Mouse (Mus musculus): ENCODE measurements around the gene Antxr1.
A peak's percentile ranks its signal among the peaks of the same experiment; 100 is the strongest.

Antxr1 gene

GRCm38 (mm10) chr6:87335091-87335934, at the start of gene Antxr1:
Gene Antxr1, minus strand, starts transcription at chr6:87335821.
- DNase-seq (ENCODE audit: low read depth) = no peak

GRCm38 (mm10) chr6:87384761-87385160, 49.1 kb upstream of the Antxr1 start:
- DNase-seq (ENCODE audit: low read depth) = no peak

GRCm38 (mm10) chr6:87383926-87384691, 48.5 kb upstream of the Antxr1 start:
- no peak for DNase-seq (ENCODE audit: low read depth)

DNA sequence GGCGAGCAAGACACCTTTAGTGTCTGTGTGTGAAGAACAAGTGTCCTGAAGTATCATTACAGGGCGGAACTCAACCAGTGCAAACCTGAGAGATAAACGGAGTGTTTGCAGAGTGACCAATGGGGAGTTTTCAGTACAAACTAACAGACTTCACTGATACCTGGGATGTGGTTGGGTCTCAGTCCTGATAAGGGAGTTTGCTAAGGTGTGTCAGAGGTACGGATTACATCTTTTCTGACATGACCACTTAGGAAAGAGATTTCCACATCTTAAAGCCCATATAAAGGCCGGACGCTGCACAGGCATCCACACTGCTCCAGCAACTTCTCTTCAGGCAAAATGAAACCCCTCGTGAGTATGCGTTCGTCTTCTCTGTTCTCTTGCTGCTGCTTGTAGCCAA, 37.4 kb upstream of the Antxr1 start, which contains the start of gene Gkn2:
TSS of gene Gkn2 (plus strand) at position 301 of the 400 bp plus-strand sequence.
- no peak for DNase-seq (ENCODE audit: low read depth)

DNA sequence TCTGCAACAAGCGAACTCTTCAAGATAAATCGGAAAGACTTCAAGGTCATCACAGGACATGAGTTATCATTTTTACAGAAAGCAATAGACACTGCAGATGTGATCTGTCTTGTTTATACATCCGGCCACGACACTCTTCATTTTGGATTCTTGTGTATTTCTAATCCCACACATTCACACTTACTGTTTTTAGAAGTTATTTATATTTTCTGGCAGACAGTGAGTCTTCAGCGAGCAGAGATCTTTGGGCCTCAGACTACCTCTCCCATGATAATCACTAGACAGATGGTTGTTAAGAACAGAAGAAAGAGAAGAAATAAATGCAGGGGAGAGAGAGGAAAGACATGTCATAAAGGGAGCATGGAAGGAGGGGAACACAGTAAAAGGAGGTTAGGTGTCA, 33.6 kb upstream of the Antxr1 start:
- DNase-seq (ENCODE audit: low read depth) = no peak

GRCm38 (mm10) chr6:87354441-87354840, 18.8 kb upstream of the Antxr1 start:
- peak; percentile 44 for DNase-seq (ENCODE audit: low read depth)

GRCm38 (mm10) chr6:87350829-87351228, 15.2 kb upstream of the Antxr1 start, which contains the start of gene Gkn1:
Gene Gkn1, minus strand, starts transcription at chr6:87350942.
- no peak for DNase-seq (ENCODE audit: low read depth)

DNA sequence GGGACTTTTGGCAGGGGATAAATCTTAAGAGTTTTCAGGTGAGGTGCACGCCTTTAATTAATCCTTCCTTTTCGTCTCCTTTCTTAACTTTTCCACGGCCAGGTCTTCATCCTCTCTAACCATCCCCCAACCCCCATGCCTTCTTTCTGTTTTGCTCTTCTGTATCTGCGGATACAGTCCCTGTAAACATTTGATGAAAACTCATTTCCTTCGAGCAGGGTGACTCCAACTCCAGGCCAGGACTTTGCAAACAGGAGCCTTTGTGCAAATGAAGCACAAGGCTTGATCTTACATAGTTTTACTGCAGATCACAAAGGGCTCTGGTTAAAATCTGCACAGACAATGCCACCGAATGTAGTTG, 294 bp upstream of the Antxr1 start:
- no peak for DNase-seq (ENCODE audit: low read depth)

GRCm38 (mm10) chr6:87334361-87335090, 1.1 kb downstream of the Antxr1 start:
- DNase-seq (ENCODE audit: low read depth) = peak; percentile 76

- no peak for DNase-seq (ENCODE audit: low read depth)
Observed at GRCm38 (mm10) chr6:87332380-87332779, 3.2 kb downstream of the Antxr1 start.

- no peak for DNase-seq (ENCODE audit: low read depth)
Observed at GRCm38 (mm10) chr6:87328265-87329173, 7.1 kb downstream of the Antxr1 start.

DNA sequence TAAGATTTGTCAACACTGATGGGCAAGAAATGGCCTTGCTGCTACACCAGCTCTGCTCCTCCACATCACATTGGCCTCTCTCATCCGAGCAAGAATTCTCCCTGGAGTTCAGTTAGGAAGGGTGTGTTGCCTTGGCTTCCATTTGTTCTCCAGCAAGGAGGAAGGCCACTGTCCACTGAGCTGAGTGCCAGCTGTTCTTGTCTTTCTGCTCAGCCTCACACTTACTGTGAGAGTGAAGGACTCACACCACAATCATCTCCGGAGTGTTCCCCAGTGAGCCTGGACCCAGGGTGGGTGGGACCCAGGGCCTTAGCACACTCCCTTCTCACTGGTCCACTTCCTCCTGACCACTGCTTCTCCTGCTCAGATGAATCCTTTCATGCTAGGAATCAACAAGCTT, 8.7 kb downstream of the Antxr1 start:
- DNase-seq (ENCODE audit: low read depth) = no peak

DNA sequence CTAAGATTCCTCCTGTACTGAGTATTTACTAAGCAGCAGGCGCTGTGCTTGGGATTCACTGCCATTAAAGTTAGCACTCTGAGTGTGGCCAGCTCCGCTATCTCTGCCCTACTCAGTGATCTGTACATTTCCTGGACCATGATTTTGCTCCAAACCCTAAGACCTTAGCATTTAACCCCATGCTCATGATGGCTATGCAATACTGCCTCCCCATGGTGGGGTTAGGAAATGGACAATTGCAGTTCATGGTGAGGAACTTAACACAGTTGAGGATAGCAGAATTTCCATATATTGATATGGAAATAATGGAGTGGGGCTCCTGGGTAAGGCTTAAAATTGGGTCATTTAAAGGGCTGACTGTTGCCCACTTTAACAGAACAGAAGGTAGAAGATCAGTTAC, 12.2 kb downstream of the Antxr1 start:
- no peak for DNase-seq (ENCODE audit: low read depth)

DNA sequence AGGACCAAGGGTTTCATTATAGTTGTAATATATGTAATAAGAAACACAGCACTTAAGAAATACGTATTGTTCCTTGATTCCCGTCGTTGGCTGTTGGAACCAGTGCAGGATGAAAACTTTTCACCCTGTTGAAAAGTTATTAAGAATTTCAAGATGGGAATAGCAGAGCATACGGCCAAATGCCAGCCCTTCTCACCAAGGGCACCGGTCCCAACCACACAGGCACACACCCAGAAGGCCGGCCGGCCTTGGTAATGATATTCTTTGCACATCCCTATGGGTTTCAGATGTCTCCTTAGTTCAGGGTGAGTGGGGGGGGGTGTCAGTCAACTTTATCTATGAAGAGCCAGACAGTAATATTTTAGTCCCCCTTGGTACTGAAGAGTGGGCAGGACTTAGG, 17.0 kb downstream of the Antxr1 start:
- DNase-seq (ENCODE audit: low read depth) = no peak

DNA sequence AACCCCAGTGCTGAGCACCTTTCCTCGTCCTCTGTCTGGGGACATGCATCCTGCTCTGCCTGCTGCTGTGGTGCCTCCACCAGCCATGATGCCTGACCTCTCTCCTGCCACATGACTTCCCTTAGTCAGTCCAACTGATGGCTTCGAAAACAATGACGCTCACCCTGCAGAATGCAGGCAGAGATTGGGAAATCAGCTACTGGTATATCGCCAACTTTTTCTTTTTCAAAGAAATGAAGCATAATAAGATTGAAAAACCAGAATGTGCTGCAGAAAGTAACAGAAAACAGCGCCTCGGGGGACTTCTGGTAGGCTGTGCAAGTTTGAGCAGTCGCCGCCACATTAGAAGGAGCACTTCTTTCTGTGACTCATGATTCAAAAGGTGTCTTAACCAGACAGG, 18.7 kb downstream of the Antxr1 start:
- peak; percentile 89 for DNase-seq (ENCODE audit: low read depth)

- DNase-seq (ENCODE audit: low read depth) = no peak
Observed at GRCm38 (mm10) chr6:87312761-87313160, 22.9 kb downstream of the Antxr1 start.

- DNase-seq (ENCODE audit: low read depth) = peak; percentile 77
Observed at GRCm38 (mm10) chr6:87304486-87304885, 31.1 kb downstream of the Antxr1 start.

DNA sequence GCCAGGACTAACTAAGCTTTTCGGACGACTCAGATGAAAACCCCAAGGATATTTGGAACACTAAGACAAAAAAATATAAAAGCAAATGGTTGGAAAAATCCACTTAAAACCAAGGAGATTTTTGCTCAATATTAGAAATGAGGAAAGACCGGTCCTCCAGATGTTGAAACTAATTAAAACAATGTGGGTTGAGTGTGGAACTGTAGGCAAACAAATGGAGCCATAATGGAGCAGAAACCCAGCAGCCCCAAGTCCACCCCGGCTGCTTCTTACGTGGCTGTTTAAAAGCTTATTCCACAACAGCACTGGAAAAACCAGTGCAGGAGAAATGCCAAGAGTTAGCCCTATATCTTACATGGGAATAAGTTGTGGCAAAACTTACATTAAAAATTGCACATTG, 32.9 kb downstream of the Antxr1 start:
- no peak for DNase-seq (ENCODE audit: low read depth)

- no peak for DNase-seq (ENCODE audit: low read depth)
Observed at GRCm38 (mm10) chr6:87301991-87302390, 33.6 kb downstream of the Antxr1 start.

DNA sequence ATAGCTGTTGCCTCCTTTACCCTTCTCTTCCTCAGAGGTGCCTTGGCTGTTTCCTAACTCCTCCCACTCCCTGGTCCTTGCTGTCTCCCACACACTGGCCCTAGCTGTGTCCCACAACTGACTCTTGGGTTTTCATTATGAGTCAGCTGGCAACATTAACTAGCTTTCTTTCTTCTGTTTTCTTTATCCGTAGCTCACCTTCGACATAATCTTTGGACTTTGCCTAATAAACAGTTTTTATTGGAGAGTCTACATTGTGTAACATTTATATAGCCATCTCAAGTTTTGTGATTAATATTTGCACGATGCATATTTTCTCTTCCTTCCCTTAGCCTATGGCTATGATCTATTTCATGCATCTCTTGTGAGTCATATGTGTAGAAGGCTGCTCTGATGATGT, 40.7 kb downstream of the Antxr1 start:
- peak; percentile 49 for DNase-seq (ENCODE audit: low read depth)

Data from fibroblast of lung, adult 2 months (primary cell).